ENCODE assay signal across 9 mouse cellular contexts in genomic region chr7:141265411-141265738, GRCm38 (mm10). TPM values are rescaled to one million over a fixed set of nuclear protein-coding genes. Genes with fewer than 3 reads are reported as not detected.
DNase-seq lines count a peak whose midpoint lies in the region; ATAC-seq and TF ChIP-seq lines count a peak whose summit lies in the region.
"Had no signal": no experiment of that assay in that cellular context is flagged by ENCODE, and none has a peak within 500 bp of the region (broad histone marks: within the 10 kb centered on the region; RNA-seq: fewer than 3 reads in every experiment).

No protein-coding gene starts in this region.

- DNase-seq in hindbrain, embryonic 10.5 days (ENCODE audit: low spot score) = peak; percentile 12
- no peak for DNase-seq in hindbrain, embryonic 11.5 days (ENCODE audit: low spot score)
- DNase-seq in MEL (ENCODE audit: low read depth, low spot score) = no peak
- no peak for DNase-seq in right cerebral cortex, postnatal 4 days
- DNase-seq in left cerebral cortex, postnatal 4 days = no peak
- DNase-seq in adrenal gland, adult 8-10 months = no peak
- DNase-seq: gastrocnemius, postnatal 10 days had no signal

- peaks cover 18% of the 10 kb centered on the region for H3K4me1 ChIP-seq in hindbrain, embryonic 10.5 days (replicated peaks)
- 0 out of 2 replicates have a peak, but pooled peaks cover 3% of the 10 kb centered on the region for H3K4me1 ChIP-seq in hindbrain, embryonic 11.5 days (replicated peaks; ENCODE audit: control insufficient read depth, insufficient read depth, low read length)
- peaks cover 2 to 3% of the 10 kb centered on the region in 2 experiments; a peak in 2 of 4 replicates for H3K4me1 ChIP-seq in MEL (ENCODE audit: control insufficient read depth in 1 of 2, insufficient read depth in 2 of 2, low read length in 2 of 2)

- H3K79me2 ChIP-seq in MEL (ENCODE audit: control insufficient read depth, insufficient read depth, low read length, poor library complexity) = no peaks in the 10 kb centered on the region
- H3K79me2 ChIP-seq in macrophage (ENCODE audit: inconsistent target) = peaks cover 32% of the 10 kb centered on the region; the same call in 1 of the 2 replicates

- no peak overlapping the region for H3K9ac ChIP-seq in hindbrain, embryonic 11.5 days (ENCODE audit: low read depth, low read length)
- no peak overlapping the region for H3K9ac ChIP-seq in MEL (ENCODE audit: control insufficient read depth, low read depth, low read length, poor library complexity, severe bottlenecking)

- TF ChIP-seq RAD21 in MEL (IDR thresholded peaks at IDR 0.05; ENCODE audit: low read depth, low read length) = no peak

- H3K27me3 ChIP-seq in hindbrain, embryonic 10.5 days (ENCODE audit: insufficient read depth, poor library complexity, severe bottlenecking) = no peaks in the 10 kb centered on the region
- H3K27me3 ChIP-seq in hindbrain, embryonic 11.5 days (ENCODE audit: control insufficient read depth, insufficient read depth, low read length) = no peaks in the 10 kb centered on the region
- H3K27me3 ChIP-seq in MEL (ENCODE audit: control insufficient read depth in 1 of 2, insufficient read depth in 2 of 2, low read length in 2 of 2) = no peaks in the 10 kb centered on the region

- no peak for TF ChIP-seq EP300 in MEL (IDR thresholded peaks at IDR 0.05; ENCODE audit: low read depth in 1 of 2, low read length in 2 of 2)

- no peak overlapping the region for H3K4me2 ChIP-seq in hindbrain, embryonic 11.5 days (replicated peaks; ENCODE audit: low read depth, low read length)

- no peak for ATAC-seq in hindbrain, embryonic 11.5 days (ENCODE audit: low FRiP score)
- peak; percentile 26 for ATAC-seq in erythroblast, adult 5-6 weeks (replicated peaks; ENCODE audit: low FRiP score, poor library complexity, severe bottlenecking)

- peaks cover 45% of the 10 kb centered on the region for H3K36me3 ChIP-seq in hindbrain, embryonic 10.5 days
- peaks cover 11% of the 10 kb centered on the region; the same call in 1 of the 2 replicates for H3K36me3 ChIP-seq in hindbrain, embryonic 11.5 days (ENCODE audit: control insufficient read depth, insufficient read depth, low read length)
- H3K36me3 ChIP-seq in MEL (ENCODE audit: control insufficient read depth in 1 of 2, insufficient read depth in 2 of 2, low read length in 2 of 2) (peaks cover 0 to 2% of the 10 kb centered on the region in 2 experiments; a peak in 2 of 4 replicates), macrophage (ENCODE audit: inconsistent target) (peaks cover 28% of the 10 kb centered on the region)

- TF ChIP-seq CTCF in MEL (IDR thresholded peaks at IDR 0.05 in 2 of 3, conservative IDR thresholded peaks at IDR 0.05 in 1 of 3; ENCODE audit: control insufficient read depth in 1 of 3, insufficient read depth in 1 of 3, low read depth in 2 of 3, low read length in 3 of 3, poor library complexity in 1 of 3, severe bottlenecking in 1 of 3) = no peak

- no peak overlapping the region for H3K27ac ChIP-seq in hindbrain, embryonic 10.5 days
- H3K27ac ChIP-seq in hindbrain, embryonic 11.5 days (ENCODE audit: low read depth, low read length) = no peak overlapping the region
- H3K27ac ChIP-seq in MEL (ENCODE audit: control insufficient read depth, low read depth, low read length) (no peak overlapping the region), macrophage (peak overlapping the region; percentile 93)

- TF ChIP-seq POLR2A in MEL (IDR thresholded peaks at IDR 0.05; ENCODE audit: control insufficient read depth in 1 of 2, insufficient read depth in 1 of 2, low read depth in 1 of 2, low read length in 2 of 2, poor library complexity in 1 of 2) = no peak

- peak overlapping the region; percentile 16; the same call in 1 of the 2 replicates for H3K4me3 ChIP-seq in hindbrain, embryonic 10.5 days
- H3K4me3 ChIP-seq in hindbrain, embryonic 11.5 days (ENCODE audit: low read depth, low read length) = no peak overlapping the region
- peak overlapping the region in 1 of 2 experiments; percentile 79; a peak in 2 of 4 replicates for H3K4me3 ChIP-seq in MEL (ENCODE audit: control insufficient read depth in 1 of 2, insufficient read depth in 1 of 2, low read depth in 2 of 2, low read length in 2 of 2)
- H3K4me3 ChIP-seq in macrophage (ENCODE audit: inconsistent target) = peak overlapping the region; percentile 98

- intact Hi-C loops in left cerebral cortex, postnatal 4 days (cut with DNase I) = loop anchor here (10.0 kb wide), 1 partner anchor 99 kb away; no protein-coding TSS in a partner anchor

- WGBS in hindbrain, embryonic 10.5 days = 40% methylated on average over 11 of the region's 11 CpGs
- WGBS in hindbrain, embryonic 11.5 days = 39% methylated on average over 11 of the region's 11 CpGs
- 32% methylated on average over 11 of the region's 11 CpGs for WGBS in macrophage (ENCODE audit: missing documents)

- H3K9me3 ChIP-seq in hindbrain, embryonic 10.5 days = no peaks in the 10 kb centered on the region
- no peaks in the 10 kb centered on the region for H3K9me3 ChIP-seq in hindbrain, embryonic 11.5 days (ENCODE audit: control insufficient read depth, low read length)
- H3K9me3 ChIP-seq in MEL (replicated peaks; ENCODE audit: insufficient read depth, low read length) = no peaks in the 10 kb centered on the region

RNA-seq across cellular contexts. Expression of gene Irf7, which starts 0.9 kb away (rescaled TPM):
- 1.0 and 1.2 TPM in 2 replicates for polyA plus RNA-seq in hindbrain, embryonic 10.5 days (2016; fragmentation: Nextera tagmentation; extraction: Ambion mirVana)
- 0.77 and 1.1 TPM in 2 replicates for polyA plus RNA-seq in hindbrain, embryonic 11.5 days (2014; fragmentation: Nextera tagmentation; extraction: Ambion mirVana)
- 0.52 and 1.9 TPM in 2 replicates for total RNA-seq in MEL (2012; rRNA removed)
- polyA plus RNA-seq in MEL (2012; ENCODE audit: insufficient read depth in 1 of 2, insufficient read length in 2 of 2, low read depth in 1 of 2, low replicate concordance in 2 of 2, missing spikeins in 1 of 2) (1 to 10 TPM in 1 of 2 experiments, not detected in 1; 2.0 TPM), macrophage (2018) (119 to 344 TPM (median 190 TPM) in 3 replicates)
- total RNA-seq in erythroblast, adult 5-6 weeks (2015; ENCODE audit: low replicate concordance) = 49.5 and 73.8 TPM in 2 replicates
- 78.0 and 88.9 TPM in 2 replicates for total RNA-seq in erythroblast, adult 5-6 weeks (2017; ENCODE audit: low replicate concordance)
- total RNA-seq in macrophage (2018; cell fraction: chromatin; rRNA removed) = 1,000 to 10,000 TPM in 12 of 26 experiments, 100 to 1,000 TPM in 13, 10 to 100 TPM in 1; 97.8 to 1,739 (median 915) TPM
- 1,000 to 10,000 TPM in 13 of 26 experiments, 100 to 1,000 TPM in 13; 154 to 2,965 (median 1,096) TPM for total RNA-seq in macrophage (2018; cell fraction: cytosol; rRNA removed)
- 1,000 to 10,000 TPM in 13 of 26 experiments, 100 to 1,000 TPM in 13; 137 to 2,582 (median 962) TPM for total RNA-seq in macrophage (2018; cell fraction: nucleus; rRNA removed)
- total RNA-seq in left cerebral cortex, postnatal 4 days (2021) = 1 to 10 TPM in 1 of 2 experiments, under 1 TPM in 1; 0.28 to 1.1 TPM
- total RNA-seq in adrenal gland, adult 8-10 months (2022) = 10 to 100 TPM in 2 of 4 experiments, 1 to 10 TPM in 2; 7.0 to 10.7 (median 9.4) TPM

RNA-seq across cellular contexts. Expression of gene Cdhr5, which starts 11.2 kb away (rescaled TPM):
- polyA plus RNA-seq in hindbrain, embryonic 10.5 days (2016; fragmentation: Nextera tagmentation; extraction: Ambion mirVana) = 0.32 TPM in 1 of 2 replicates, not detected in the other
- polyA plus RNA-seq in hindbrain, embryonic 11.5 days (2014; fragmentation: Nextera tagmentation; extraction: Ambion mirVana) = not detected in 2 replicates
- not detected in 2 replicates for total RNA-seq in MEL (2012; rRNA removed)
- polyA plus RNA-seq in MEL (2012; ENCODE audit: insufficient read depth in 1 of 2, insufficient read length in 2 of 2, low read depth in 1 of 2, low replicate concordance in 2 of 2, missing spikeins in 1 of 2) (not detected), macrophage (2018) (not detected in 3 replicates)
- not detected in 2 replicates for total RNA-seq in erythroblast, adult 5-6 weeks (2015; ENCODE audit: low replicate concordance)
- total RNA-seq in erythroblast, adult 5-6 weeks (2017; ENCODE audit: low replicate concordance) = not detected in 2 replicates
- not detected for total RNA-seq in macrophage (2018; cell fraction: chromatin; rRNA removed)
- not detected for total RNA-seq in macrophage (2018; cell fraction: cytosol; rRNA removed)
- total RNA-seq in macrophage (2018; cell fraction: nucleus; rRNA removed) = not detected
- total RNA-seq in left cerebral cortex, postnatal 4 days (2021) = not detected
- 1 to 10 TPM; 2.3 to 5.5 (median 3.2) TPM for total RNA-seq in adrenal gland, adult 8-10 months (2022)

RNA-seq across cellular contexts. Expression of gene Sct, which starts 13.6 kb away (rescaled TPM):
- 8.2 and 12.3 TPM in 2 replicates for polyA plus RNA-seq in hindbrain, embryonic 10.5 days (2016; fragmentation: Nextera tagmentation; extraction: Ambion mirVana)
- 4.8 and 5.1 TPM in 2 replicates for polyA plus RNA-seq in hindbrain, embryonic 11.5 days (2014; fragmentation: Nextera tagmentation; extraction: Ambion mirVana)
- total RNA-seq in MEL (2012; rRNA removed) = not detected in 2 replicates
- polyA plus RNA-seq in MEL (2012; ENCODE audit: insufficient read depth in 1 of 2, insufficient read length in 2 of 2, low read depth in 1 of 2, low replicate concordance in 2 of 2, missing spikeins in 1 of 2) (not detected), macrophage (2018) (not detected in 3 replicates)
- not detected in 2 replicates for total RNA-seq in erythroblast, adult 5-6 weeks (2015; ENCODE audit: low replicate concordance)
- total RNA-seq in erythroblast, adult 5-6 weeks (2017; ENCODE audit: low replicate concordance) = not detected in 2 replicates
- total RNA-seq in macrophage (2018; cell fraction: chromatin; rRNA removed) = not detected
- total RNA-seq in macrophage (2018; cell fraction: cytosol; rRNA removed) = 1 to 10 TPM in 3 of 26 experiments, under 1 TPM in 8, not detected in 15; 0.40 to 1.1 (median 0.77) TPM
- 1 to 10 TPM in 2 of 26 experiments, not detected in 24; 1.4 to 2.1 TPM for total RNA-seq in macrophage (2018; cell fraction: nucleus; rRNA removed)
- under 1 TPM; 0.62 to 0.86 TPM for total RNA-seq in left cerebral cortex, postnatal 4 days (2021)
- under 1 TPM in 1 of 4 experiments, not detected in 3; 0.67 TPM for total RNA-seq in adrenal gland, adult 8-10 months (2022)

RNA-seq across cellular contexts. Expression of gene Drd4, which starts 26.4 kb away (rescaled TPM):
- polyA plus RNA-seq in hindbrain, embryonic 10.5 days (2016; fragmentation: Nextera tagmentation; extraction: Ambion mirVana) = 0.34 and 0.35 TPM in 2 replicates
- 0.25 and 0.33 TPM in 2 replicates for polyA plus RNA-seq in hindbrain, embryonic 11.5 days (2014; fragmentation: Nextera tagmentation; extraction: Ambion mirVana)
- not detected in 2 replicates for total RNA-seq in MEL (2012; rRNA removed)
- polyA plus RNA-seq in MEL (2012; ENCODE audit: insufficient read depth in 1 of 2, insufficient read length in 2 of 2, low read depth in 1 of 2, low replicate concordance in 2 of 2, missing spikeins in 1 of 2) (not detected), macrophage (2018) (0.09 TPM in 1 of 3 replicates, not detected in the others)
- total RNA-seq in erythroblast, adult 5-6 weeks (2015; ENCODE audit: low replicate concordance) = not detected in 2 replicates
- not detected in 2 replicates for total RNA-seq in erythroblast, adult 5-6 weeks (2017; ENCODE audit: low replicate concordance)
- under 1 TPM in 3 of 26 experiments, not detected in 23; 0.33 to 0.95 (median 0.34) TPM for total RNA-seq in macrophage (2018; cell fraction: chromatin; rRNA removed)
- under 1 TPM in 13 of 26 experiments, not detected in 13; 0.10 to 0.96 (median 0.30) TPM for total RNA-seq in macrophage (2018; cell fraction: cytosol; rRNA removed)
- total RNA-seq in macrophage (2018; cell fraction: nucleus; rRNA removed) = 1 to 10 TPM in 1 of 26 experiments, under 1 TPM in 9, not detected in 16; 0.39 to 1.3 (median 0.58) TPM
- under 1 TPM; 0.48 to 0.54 TPM for total RNA-seq in left cerebral cortex, postnatal 4 days (2021)
- total RNA-seq in adrenal gland, adult 8-10 months (2022) = 1 to 10 TPM in 1 of 4 experiments, under 1 TPM in 1, not detected in 2; 0.40 to 1.3 TPM

RNA-seq across cellular contexts. Expression of gene Phrf1, which starts 36.8 kb away (rescaled TPM):
- 106 and 108 TPM in 2 replicates for polyA plus RNA-seq in hindbrain, embryonic 10.5 days (2016; fragmentation: Nextera tagmentation; extraction: Ambion mirVana)
- 67.1 and 78.6 TPM in 2 replicates for polyA plus RNA-seq in hindbrain, embryonic 11.5 days (2014; fragmentation: Nextera tagmentation; extraction: Ambion mirVana)
- 65.0 and 66.1 TPM in 2 replicates for total RNA-seq in MEL (2012; rRNA removed)
- polyA plus RNA-seq in MEL (2012; ENCODE audit: insufficient read depth in 1 of 2, insufficient read length in 2 of 2, low read depth in 1 of 2, low replicate concordance in 2 of 2, missing spikeins in 1 of 2) (1,000 to 10,000 TPM in 1 of 2 experiments, 10 to 100 TPM in 1; 91.2 to 1,029 TPM), macrophage (2018) (36.7 to 44.4 TPM (median 42.6 TPM) in 3 replicates)
- 24.9 and 30.0 TPM in 2 replicates for total RNA-seq in erythroblast, adult 5-6 weeks (2015; ENCODE audit: low replicate concordance)
- 25.5 and 32.8 TPM in 2 replicates for total RNA-seq in erythroblast, adult 5-6 weeks (2017; ENCODE audit: low replicate concordance)
- total RNA-seq in macrophage (2018; cell fraction: chromatin; rRNA removed) = 100 to 1,000 TPM in 25 of 26 experiments, 10 to 100 TPM in 1; 97.8 to 209 (median 159) TPM
- 10 to 100 TPM; 30.1 to 57.3 (median 44.3) TPM for total RNA-seq in macrophage (2018; cell fraction: cytosol; rRNA removed)
- total RNA-seq in macrophage (2018; cell fraction: nucleus; rRNA removed) = 100 to 1,000 TPM in 16 of 26 experiments, 10 to 100 TPM in 10; 80.5 to 153 (median 109) TPM
- total RNA-seq in left cerebral cortex, postnatal 4 days (2021) = 10 to 100 TPM; 81.2 to 89.1 TPM
- 10 to 100 TPM; 79.8 to 92.9 (median 84.3) TPM for total RNA-seq in adrenal gland, adult 8-10 months (2022)

Comparison
In these comparisons a context has a peak if more than half of its experiments do, and no peak if none do; other contexts are left out.
1. RNA of gene Irf7, which starts 0.9 kb away (total RNA-seq): 49.5 to 88.9 TPM in erythroblast, adult 5-6 weeks; 7.0 to 10.7 TPM in adrenal gland, adult 8-10 months, 0.52 to 1.9 TPM in MEL and 0.28 to 1.1 TPM in left cerebral cortex, postnatal 4 days; every median in the first group is over 4 times any median in the second.